Mouse (Mus musculus) heart, embryonic 16.5 days (tissue): ENCODE measurements around the gene Accsl. TPM values are rescaled to one million over a fixed set of nuclear protein-coding genes. Genes with fewer than 3 reads are reported as not detected.

ENCODE experiments used
- ATAC-seq: fragments of 200-750 bp; cut with Nextera tagmentation; replicated peaks from 2 replicates; pipeline ENCODE4 v1.8.0; 2017; ENCODE audit warnings: moderate number of reproducible peaks; ENCODE audit not compliant: insufficient read depth, low FRiP score; ENCODE audit errors: extremely low read depth
- H3K27ac ChIP-seq: fragments of 300-500 bp; sonication (generic); 2 replicates; pipeline ENCODE4 v1.5.1; 2014; ENCODE audit warnings: mild to moderate bottlenecking, low read length, control low read depth, moderate library complexity
- H3K27me3 ChIP-seq: fragments of 300-500 bp; sonication (generic); 2 replicates; pipeline ENCODE4 v1.6.1; 2014; ENCODE audit warnings: low read length, mixed read lengths; ENCODE audit not compliant: control insufficient read depth, insufficient read depth
- H3K36me3 ChIP-seq: fragments of 300-500 bp; sonication (generic); 2 replicates; pipeline ENCODE4 v1.6.1; 2014; ENCODE audit not compliant: control insufficient read depth, insufficient read depth
- H3K4me1 ChIP-seq: fragments of 300-500 bp; sonication (generic); 2 replicates; pipeline ENCODE4 v1.6.1; 2014; ENCODE audit warnings: low read length, mixed read lengths; ENCODE audit not compliant: control insufficient read depth, insufficient read depth
- H3K4me2 ChIP-seq: fragments of 300-500 bp; sonication (generic); 2 replicates; pipeline ENCODE4 v1.6.1; 2014; ENCODE audit warnings: low read depth, mild to moderate bottlenecking, control low read depth, low read length
- H3K4me3 ChIP-seq: fragments of 300-500 bp; sonication (generic); 2 replicates; pipeline ENCODE4 v1.5.1; 2014; ENCODE audit warnings: mild to moderate bottlenecking, control low read depth, low read length
- H3K9ac ChIP-seq: fragments of 300-500 bp; sonication (generic); 2 replicates; pipeline ENCODE4 v1.6.1; 2014; ENCODE audit warnings: low read length, control low read depth
- H3K9me3 ChIP-seq: fragments of 300-500 bp; sonication (generic); replicated peaks from 2 replicates; pipeline ENCODE4 v1.6.1; 2016; ENCODE audit warnings: low read length; ENCODE audit not compliant: control insufficient read depth
- WGBS: fragments of 180-500 bp; shearing (Covaris S2); extraction: QIAGEN DNeasy Blood & Tissue Kit; methylation state at CpG from one replicate; pipeline ENCODE4 v1.1.7; 2014; 5-methylcytosine and 5-hydroxymethylcytosine counted together
- polyA plus RNA-seq: library from polyadenylated mRNA; unstranded; fragments of >200 nt; fragmentation: Nextera tagmentation; extraction: Ambion mirVana; gene quantifications from 2 replicates; pipeline ENCODE4 v1.2.1, GENCODE M21; 2015

Accsl gene
- polyA plus RNA-seq, 1 experiment from 2014 or later: not detected

- Histone ChIP-seq H3K9me3 (no peaks in the 10 kb centered on the region), H3K36me3 (peaks cover 18% of the 10 kb centered on the region), H3K4me1 (no peaks in the 10 kb centered on the region), H3K27me3 (no peaks in the 10 kb centered on the region), H3K4me2 (no peak overlapping the region), H3K9ac (no peak overlapping the region), H3K27ac (no peak overlapping the region), H3K4me3 (no peak overlapping the region)
- WGBS: 84% methylated on average over 5 of the region's 5 CpGs
- no peak for ATAC-seq
These were observed 60.9 kb downstream of the Accsl start for GRCm38 (mm10) chr2:93808071-93808470.

GRCm38 (mm10) chr2:93807440-93807839 is 61.5 kb downstream of the Accsl start:
- H3K4me1 ChIP-seq: no peaks in the 10 kb centered on the region
- no peak overlapping the region for H3K9ac ChIP-seq
- no peak overlapping the region for H3K27ac ChIP-seq
- 76% methylated on average over 8 of the region's 8 CpGs for WGBS
- H3K36me3 ChIP-seq: peaks cover 17% of the 10 kb centered on the region; the same call in 1 of the 2 replicates
- no peak overlapping the region for H3K4me3 ChIP-seq
- H3K9me3 ChIP-seq: no peaks in the 10 kb centered on the region
- no peak for ATAC-seq
- H3K27me3 ChIP-seq: no peaks in the 10 kb centered on the region
- no peak overlapping the region for H3K4me2 ChIP-seq

GRCm38 (mm10) chr2:93806487-93807201 is 62.3 kb downstream of the Accsl start:
- H3K4me3 ChIP-seq: no peak overlapping the region
- no peak overlapping the region for H3K27ac ChIP-seq
- peaks cover 18% of the 10 kb centered on the region; the same call in 1 of the 2 replicates for H3K36me3 ChIP-seq
- no peaks in the 10 kb centered on the region for H3K4me1 ChIP-seq
- no peak overlapping the region for H3K4me2 ChIP-seq
- H3K9me3 ChIP-seq: no peaks in the 10 kb centered on the region
- no peak for ATAC-seq
- WGBS: 90% methylated on average over 6 of the region's 6 CpGs
- H3K9ac ChIP-seq: no peak overlapping the region
- no peaks in the 10 kb centered on the region for H3K27me3 ChIP-seq

GRCm38 (mm10) chr2:93805523-93805922 is 63.4 kb downstream of the Accsl start:
- H3K4me2 ChIP-seq: no peak overlapping the region
- WGBS: 66% methylated on average over 4 of the region's 4 CpGs
- no peaks in the 10 kb centered on the region for H3K27me3 ChIP-seq
- H3K27ac ChIP-seq: no peak overlapping the region
- no peak overlapping the region for H3K9ac ChIP-seq
- H3K9me3 ChIP-seq: no peaks in the 10 kb centered on the region
- no peak overlapping the region for H3K4me3 ChIP-seq
- H3K4me1 ChIP-seq: no peaks in the 10 kb centered on the region
- ATAC-seq: no peak
- peaks cover 17% of the 10 kb centered on the region; the same call in 1 of the 2 replicates for H3K36me3 ChIP-seq

Other genes with a start within 250 kb of the Accsl start
- 0.04 and 0.08 TPM in 2 replicates for gene Alx4, start 226.8 kb downstream of the Accsl start, polyA plus RNA-seq
- 70.1 and 70.6 TPM in 2 replicates for gene Ext2, start 46.6 kb downstream of the Accsl start, polyA plus RNA-seq
- gene Accs, start 19.2 kb downstream of the Accsl start, polyA plus RNA-seq: 5.6 and 6.3 TPM in 2 replicates
- gene Gm13889, start 88.0 kb upstream of the Accsl start, polyA plus RNA-seq: 7.1 and 9.0 TPM in 2 replicates
- not detected in 2 replicates for gene Gm27027, start 127.2 kb upstream of the Accsl start, polyA plus RNA-seq
- gene Alkbh3, start 141.7 kb upstream of the Accsl start, polyA plus RNA-seq: 64.8 and 71.5 TPM in 2 replicates